Mouse (Mus musculus): ENCODE results near the gene Gm10778.

- TF ChIP-seq CTCF (IDR thresholded peaks at IDR 0.05; ENCODE audit: low read depth, low read length) (no peak), EP300 (IDR thresholded peaks at IDR 0.05; ENCODE audit: insufficient read depth, low read depth, low read length) (no peak), POLR2A (IDR thresholded peaks at IDR 0.05; ENCODE audit: insufficient read depth, low read length) (no peak)
Observed at GRCm38 (mm10) chr10:81645391-81645790, 3.5 kb upstream of the Gm10778 start.
